Mouse (Mus musculus): ENCODE data around the gene Def6. TPM values are rescaled to one million over a fixed set of nuclear protein-coding genes. Genes with fewer than 3 reads are reported as not detected.

Gene Def6
- polyA plus RNA-seq, 1 experiment: 26.5 TPM

GRCm38 (mm10) chr17:28246640-28247039, 39.1 kb downstream of the Def6 start:
- peaks cover 9% of the 10 kb centered on the region for H3K4me1 ChIP-seq (ENCODE audit: control insufficient read depth, insufficient read depth, low read length)
- no peak overlapping the region for H3K27ac ChIP-seq (ENCODE audit: insufficient read depth, low read length)
- TF ChIP-seq CTCF (IDR thresholded peaks at IDR 0.05; ENCODE audit: borderline replicate concordance, insufficient read depth, low read length): no peak
- no peak overlapping the region for H3K4me3 ChIP-seq (ENCODE audit: insufficient read depth, low read length)

GRCm38 (mm10) chr17:28247613-28248012, 40.0 kb downstream of the Def6 start:
- Histone ChIP-seq H3K4me3 (ENCODE audit: insufficient read depth, low read length) (no peak overlapping the region), H3K27ac (ENCODE audit: insufficient read depth, low read length) (no peak overlapping the region), H3K4me1 (ENCODE audit: control insufficient read depth, insufficient read depth, low read length) (peaks cover 9% of the 10 kb centered on the region)
- TF ChIP-seq CTCF (IDR thresholded peaks at IDR 0.05; ENCODE audit: borderline replicate concordance, insufficient read depth, low read length) (no peak), POLR2A (IDR thresholded peaks at IDR 0.05; ENCODE audit: low read depth, low read length) (no peak)

- H3K4me1 ChIP-seq (ENCODE audit: control insufficient read depth, insufficient read depth, low read length): peaks cover 9% of the 10 kb centered on the region
- no peak overlapping the region for H3K4me3 ChIP-seq (ENCODE audit: insufficient read depth, low read length)
- TF ChIP-seq POLR2A (IDR thresholded peaks at IDR 0.05; ENCODE audit: low read depth, low read length) (no peak), CTCF (IDR thresholded peaks at IDR 0.05; ENCODE audit: borderline replicate concordance, insufficient read depth, low read length) (no peak)
- no peak overlapping the region for H3K27ac ChIP-seq (ENCODE audit: insufficient read depth, low read length)
These were observed 41.5 kb downstream of the Def6 start for GRCm38 (mm10) chr17:28249062-28249461.

GRCm38 (mm10) chr17:28251579-28252280, 44.2 kb downstream of the Def6 start:
- H3K27ac ChIP-seq (ENCODE audit: insufficient read depth, low read length): no peak overlapping the region
- TF ChIP-seq CTCF (IDR thresholded peaks at IDR 0.05; ENCODE audit: borderline replicate concordance, insufficient read depth, low read length) (no peak), POLR2A (IDR thresholded peaks at IDR 0.05; ENCODE audit: low read depth, low read length) (no peak)
- peaks cover 18% of the 10 kb centered on the region for H3K4me1 ChIP-seq (ENCODE audit: control insufficient read depth, insufficient read depth, low read length)
- H3K4me3 ChIP-seq (ENCODE audit: insufficient read depth, low read length): no peak overlapping the region

GRCm38 (mm10) chr17:28252281-28252648, 44.7 kb downstream of the Def6 start:
- TF ChIP-seq CTCF (IDR thresholded peaks at IDR 0.05; ENCODE audit: borderline replicate concordance, insufficient read depth, low read length) (no peak), POLR2A (IDR thresholded peaks at IDR 0.05; ENCODE audit: low read depth, low read length) (no peak)
- Histone ChIP-seq H3K4me3 (ENCODE audit: insufficient read depth, low read length) (no peak overlapping the region), H3K27ac (ENCODE audit: insufficient read depth, low read length) (no peak overlapping the region), H3K4me1 (ENCODE audit: control insufficient read depth, insufficient read depth, low read length) (peaks cover 16% of the 10 kb centered on the region)

GRCm38 (mm10) chr17:28253216-28253615, 45.6 kb downstream of the Def6 start:
- H3K27ac ChIP-seq (ENCODE audit: insufficient read depth, low read length): no peak overlapping the region
- no peak overlapping the region for H3K4me3 ChIP-seq (ENCODE audit: insufficient read depth, low read length)
- TF ChIP-seq CTCF (IDR thresholded peaks at IDR 0.05; ENCODE audit: borderline replicate concordance, insufficient read depth, low read length): no peak
- TF ChIP-seq POLR2A (IDR thresholded peaks at IDR 0.05; ENCODE audit: low read depth, low read length): no peak
- H3K4me1 ChIP-seq (ENCODE audit: control insufficient read depth, insufficient read depth, low read length): peaks cover 19% of the 10 kb centered on the region

- Histone ChIP-seq H3K27ac (ENCODE audit: insufficient read depth, low read length) (no peak overlapping the region), H3K4me3 (ENCODE audit: insufficient read depth, low read length) (no peak overlapping the region), H3K4me1 (ENCODE audit: control insufficient read depth, insufficient read depth, low read length) (peaks cover 19% of the 10 kb centered on the region)
- TF ChIP-seq POLR2A (IDR thresholded peaks at IDR 0.05; ENCODE audit: low read depth, low read length) (no peak), CTCF (IDR thresholded peaks at IDR 0.05; ENCODE audit: borderline replicate concordance, insufficient read depth, low read length) (no peak)
These were observed 47.2 kb downstream of the Def6 start for GRCm38 (mm10) chr17:28254804-28255203.

- no peak overlapping the region for H3K4me3 ChIP-seq (ENCODE audit: insufficient read depth, low read length)
- TF ChIP-seq CTCF (IDR thresholded peaks at IDR 0.05; ENCODE audit: borderline replicate concordance, insufficient read depth, low read length) (no peak), POLR2A (IDR thresholded peaks at IDR 0.05; ENCODE audit: low read depth, low read length) (no peak)
- H3K27ac ChIP-seq (ENCODE audit: insufficient read depth, low read length): peak overlapping the region; percentile 75; the same call in 1 of the 2 replicates
- peaks cover 19% of the 10 kb centered on the region for H3K4me1 ChIP-seq (ENCODE audit: control insufficient read depth, insufficient read depth, low read length)
These were observed 48.1 kb downstream of the Def6 start for GRCm38 (mm10) chr17:28255651-28256050.

GRCm38 (mm10) chr17:28256651-28257328, 49.2 kb downstream of the Def6 start:
- H3K4me3 ChIP-seq (ENCODE audit: insufficient read depth, low read length): no peak overlapping the region
- peak overlapping the region; percentile 75 for H3K27ac ChIP-seq (ENCODE audit: insufficient read depth, low read length)
- TF ChIP-seq POLR2A (IDR thresholded peaks at IDR 0.05; ENCODE audit: low read depth, low read length): no peak
- no peak for TF ChIP-seq CTCF (IDR thresholded peaks at IDR 0.05; ENCODE audit: borderline replicate concordance, insufficient read depth, low read length)
- peaks cover 16% of the 10 kb centered on the region for H3K4me1 ChIP-seq (ENCODE audit: control insufficient read depth, insufficient read depth, low read length)

- H3K4me3 ChIP-seq (ENCODE audit: insufficient read depth, low read length): no peak overlapping the region
- no peak overlapping the region for H3K27ac ChIP-seq (ENCODE audit: insufficient read depth, low read length)
- TF ChIP-seq POLR2A (IDR thresholded peaks at IDR 0.05; ENCODE audit: low read depth, low read length) (no peak), CTCF (IDR thresholded peaks at IDR 0.05; ENCODE audit: borderline replicate concordance, insufficient read depth, low read length) (no peak)
- peaks cover 16% of the 10 kb centered on the region for H3K4me1 ChIP-seq (ENCODE audit: control insufficient read depth, insufficient read depth, low read length)
These were observed 50.7 kb downstream of the Def6 start for GRCm38 (mm10) chr17:28258325-28258724.

Measured in embryonic fibroblast, embryonic 13.5 days (primary cell).